Mouse (Mus musculus) intestine, embryonic 14.5 days (tissue): ENCODE measurements around the gene Impad1. TPM values are rescaled to one million over a fixed set of nuclear protein-coding genes. Genes with fewer than 3 reads are reported as not detected.

Experiments used
- ATAC-seq: fragments of 200-750 bp; cut with Nextera tagmentation; replicated peaks from 2 replicates; pipeline ENCODE4 v1.8.0; 2017; ENCODE audit warnings: low read depth, moderate number of reproducible peaks, moderate TSS enrichment, moderate library complexity; ENCODE audit not compliant: low FRiP score, low TSS enrichment
- DNase-seq: peaks from one replicate; pipeline ENCODE4 v3.0.0-alpha.2; 2018; ENCODE audit warnings: low spot score
- H3K27ac ChIP-seq: fragments of 300-500 bp; sonication (generic); 2 replicates; pipeline ENCODE4 v1.5.1; 2014; ENCODE audit warnings: low read depth, mild to moderate bottlenecking, control low read depth
- H3K27me3 ChIP-seq: fragments of 300-500 bp; sonication (generic); replicated peaks from 2 replicates; pipeline ENCODE4 v1.6.1; 2014; ENCODE audit warnings: low read length, control low read depth; ENCODE audit not compliant: control insufficient read depth, insufficient read depth
- H3K36me3 ChIP-seq: fragments of 300-500 bp; sonication (generic); 2 replicates; pipeline ENCODE4 v1.6.1; 2014; ENCODE audit warnings: low read length, control low read depth; ENCODE audit not compliant: control insufficient read depth, insufficient read depth
- H3K4me1 ChIP-seq: fragments of 300-500 bp; sonication (generic); replicated peaks from 2 replicates; pipeline ENCODE4 v1.6.1; 2014; ENCODE audit warnings: low read length, control low read depth, mixed read lengths; ENCODE audit not compliant: control insufficient read depth, insufficient read depth
- H3K4me2 ChIP-seq: fragments of 300-500 bp; sonication (generic); 2 replicates; pipeline ENCODE4 v1.6.1; 2014; ENCODE audit warnings: low read length
- H3K4me3 ChIP-seq: fragments of 300-500 bp; sonication (generic); 2 replicates; pipeline ENCODE4 v1.5.1; 2014; ENCODE audit warnings: low read depth, low read length, control low read depth, mixed read lengths
- H3K9ac ChIP-seq: fragments of 300-500 bp; sonication (generic); 2 replicates; pipeline ENCODE4 v1.6.1; 2014; ENCODE audit warnings: mild to moderate bottlenecking, low read length
- H3K9me3 ChIP-seq: fragments of 300-500 bp; sonication (generic); 2 replicates; pipeline ENCODE4 v1.6.1; 2016; ENCODE audit warnings: low read length, control low read depth; ENCODE audit not compliant: control insufficient read depth
- WGBS: fragments of 180-500 bp; shearing (Covaris S2); extraction: QIAGEN DNeasy Blood & Tissue Kit; methylation state at CpG from one replicate; pipeline ENCODE4 v1.1.7; 2014; 5-methylcytosine and 5-hydroxymethylcytosine counted together
- polyA plus RNA-seq: library from polyadenylated mRNA; unstranded; fragments of >200 nt; fragmentation: Nextera tagmentation; extraction: Ambion mirVana; gene quantifications from 2 replicates; pipeline ENCODE4 v1.2.1, GENCODE M21; 2014

Impad1 gene
- polyA plus RNA-seq, 1 experiment from 2014 or later, result 54.5 TPM

DNA sequence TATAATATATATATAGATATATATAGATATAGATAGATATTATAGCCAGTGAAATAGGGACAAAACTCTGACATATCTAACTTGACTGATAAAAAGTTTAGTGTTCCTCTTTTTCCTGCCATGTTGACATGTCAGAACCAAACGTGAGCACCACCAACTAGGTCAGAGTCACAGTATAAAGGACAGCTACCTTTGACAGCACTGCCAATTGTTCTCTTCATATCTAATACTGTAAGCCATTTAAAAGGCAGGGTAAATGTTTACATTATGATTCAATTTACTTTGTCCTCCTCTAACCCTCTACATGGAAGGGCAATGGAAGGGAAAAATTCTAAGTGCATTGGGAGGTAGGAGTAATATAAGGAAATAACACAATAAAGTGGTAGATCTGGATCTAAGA lies 8.8 kb downstream of the Impad1 start:
- no peaks in the 10 kb centered on the region for H3K4me1 ChIP-seq
- no peak for ATAC-seq

DNA sequence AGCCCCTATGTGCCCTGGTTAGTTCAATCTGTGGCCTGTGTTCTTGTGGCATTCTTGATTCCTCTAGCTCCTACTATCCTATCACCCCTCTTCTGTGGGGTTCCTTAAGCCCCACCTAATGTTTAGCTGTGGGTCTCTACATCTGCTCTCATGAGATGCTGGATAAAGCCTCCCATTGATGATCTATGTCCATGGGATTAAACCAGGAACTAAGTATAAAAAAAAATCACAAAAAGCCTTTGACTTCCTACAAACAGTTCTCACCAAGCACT lies 9.5 kb downstream of the Impad1 start:
- Histone ChIP-seq H3K4me1 (no peaks in the 10 kb centered on the region), H3K4me3 (no peak overlapping the region), H3K36me3 (peaks cover 18% of the 10 kb centered on the region; the same call in 1 of the 2 replicates), H3K27me3 (no peaks in the 10 kb centered on the region), H3K27ac (no peak overlapping the region), H3K9ac (no peak overlapping the region), H3K9me3 (peaks cover 10% of the 10 kb centered on the region; the same call in 1 of the 2 replicates), H3K4me2 (no peak overlapping the region)
- ATAC-seq (no peak), DNase-seq (no peak)

More for the DNA sequence above, 8.8 kb downstream of the Impad1 start:
- Histone ChIP-seq H3K9me3 (peaks cover 10% of the 10 kb centered on the region; the same call in 1 of the 2 replicates), H3K36me3 (peaks cover 19% of the 10 kb centered on the region; the same call in 1 of the 2 replicates), H3K27ac (no peak overlapping the region), H3K4me2 (no peak overlapping the region), H3K4me3 (no peak overlapping the region), H3K9ac (no peak overlapping the region), H3K27me3 (no peaks in the 10 kb centered on the region)
- no peak for DNase-seq
- 75% methylated on average over 1 of the region's 1 CpGs for WGBS

DNA sequence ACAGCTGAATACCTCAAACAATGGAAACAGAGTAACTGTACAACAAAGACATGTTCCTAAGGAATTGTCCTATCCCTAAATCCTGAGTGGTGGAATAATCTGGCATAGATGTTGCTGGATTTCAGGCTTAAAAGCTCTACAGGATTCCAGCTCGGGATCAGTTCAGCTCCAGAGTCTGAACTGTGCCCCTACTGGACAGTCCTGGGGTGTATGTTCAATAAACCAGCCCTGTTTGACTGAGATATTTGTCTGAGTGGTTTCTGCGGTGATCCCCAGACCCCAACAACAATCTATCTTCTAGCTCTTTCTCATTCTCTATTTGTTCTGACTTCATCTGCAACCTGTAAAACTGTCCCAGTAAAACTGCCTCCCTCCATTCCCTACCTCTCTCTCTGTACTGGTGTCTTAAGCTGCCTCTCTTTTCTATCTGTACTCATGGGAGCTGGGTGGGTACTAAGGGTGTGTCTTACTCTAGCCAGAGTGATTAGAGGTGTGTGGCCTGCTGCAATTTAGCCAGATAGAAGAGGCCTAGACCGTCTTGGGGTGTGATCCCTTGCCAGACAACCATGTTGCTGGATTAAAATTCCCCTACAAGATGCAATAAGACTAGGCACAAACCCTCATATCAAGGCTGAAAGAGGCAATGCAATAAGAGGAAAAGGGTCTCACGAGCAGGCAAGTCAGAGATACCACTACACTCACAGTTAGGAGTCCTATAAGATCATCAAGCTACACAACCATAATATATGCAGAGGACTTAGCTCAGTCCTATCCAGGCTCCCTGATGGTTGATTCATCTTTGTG lies 10.1 kb downstream of the Impad1 start:
- Histone ChIP-seq H3K9me3 (peaks cover 10% of the 10 kb centered on the region; the same call in 1 of the 2 replicates), H3K36me3 (peaks cover 16% of the 10 kb centered on the region), H3K4me3 (no peak overlapping the region), H3K27ac (no peak overlapping the region), H3K4me1 (no peaks in the 10 kb centered on the region), H3K27me3 (no peaks in the 10 kb centered on the region), H3K9ac (no peak overlapping the region), H3K4me2 (no peak overlapping the region)
- WGBS, result 97% methylated on average over 4 of the region's 4 CpGs
- DNase-seq (no peak), ATAC-seq (no peak)

DNA sequence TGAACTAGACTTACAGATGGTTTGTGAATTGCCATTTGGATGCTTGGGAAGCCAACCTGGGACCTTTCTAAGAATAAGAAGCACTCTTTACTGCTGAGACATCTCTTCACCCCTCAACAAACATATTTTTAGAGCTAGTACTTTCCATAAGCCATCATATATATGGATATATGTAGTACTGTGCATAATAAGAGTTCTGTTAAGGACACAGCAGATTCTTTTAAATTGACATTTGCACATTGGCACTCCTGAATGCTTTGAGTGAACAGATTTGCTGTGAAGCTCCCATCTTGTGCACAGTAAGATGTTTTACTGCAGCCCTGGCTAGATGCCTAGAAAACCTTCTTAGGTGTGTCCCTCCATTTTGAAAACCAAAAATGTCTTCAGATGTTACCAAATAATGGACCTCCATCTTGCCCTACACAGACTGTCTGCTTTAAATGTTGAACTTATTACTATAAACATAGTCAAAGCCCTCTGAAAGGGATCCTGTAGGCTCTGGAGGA lies 13.8 kb downstream of the Impad1 start:
- ATAC-seq (no peak), DNase-seq (no peak)
- Histone ChIP-seq H3K27ac (no peak overlapping the region), H3K9ac (no peak overlapping the region), H3K4me2 (no peak overlapping the region), H3K9me3 (peaks cover 10% of the 10 kb centered on the region; the same call in 1 of the 2 replicates), H3K27me3 (no peaks in the 10 kb centered on the region), H3K4me1 (no peaks in the 10 kb centered on the region; the same call in 1 of the 2 replicates), H3K36me3 (peaks cover 39% of the 10 kb centered on the region), H3K4me3 (no peak overlapping the region)

DNA sequence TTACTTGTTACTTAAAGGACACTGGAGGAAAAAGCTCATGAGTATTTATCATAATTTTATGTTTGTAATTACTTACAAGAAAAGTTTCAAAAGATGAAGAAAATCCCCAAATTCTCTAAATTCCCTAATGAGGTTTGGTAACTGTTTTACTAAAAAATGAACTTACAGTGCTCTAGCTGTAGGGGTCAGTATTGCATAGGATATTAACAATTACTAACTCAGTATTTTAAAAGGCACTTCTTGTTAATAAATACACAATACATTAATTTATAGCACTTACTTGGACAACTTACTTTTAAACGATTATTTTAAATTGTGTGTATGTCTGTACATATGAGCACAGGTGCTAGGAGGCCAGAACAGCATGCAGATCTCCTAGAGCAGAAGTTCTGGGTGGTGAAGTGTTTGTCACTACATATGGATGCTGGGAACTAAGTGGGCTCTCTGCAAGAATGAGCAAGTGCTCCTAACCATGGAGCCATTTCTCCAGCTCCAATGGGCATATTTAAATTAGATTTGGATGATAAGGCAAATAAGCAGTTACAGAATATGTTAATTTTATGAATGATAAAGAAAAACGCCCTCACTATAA lies 21.5 kb downstream of the Impad1 start:
- no peaks in the 10 kb centered on the region for H3K9me3 ChIP-seq
- no peaks in the 10 kb centered on the region; the same call in 1 of the 2 replicates for H3K4me1 ChIP-seq
- H3K27ac ChIP-seq, result no peak overlapping the region
- no peak overlapping the region for H3K4me3 ChIP-seq
- 62% methylated on average over 2 of the region's 2 CpGs for WGBS
- DNase-seq (no peak), ATAC-seq (no peak)
- peaks cover 53% of the 10 kb centered on the region for H3K36me3 ChIP-seq
- no peak overlapping the region for H3K4me2 ChIP-seq
- H3K27me3 ChIP-seq, result no peaks in the 10 kb centered on the region
- no peak overlapping the region for H3K9ac ChIP-seq

DNA sequence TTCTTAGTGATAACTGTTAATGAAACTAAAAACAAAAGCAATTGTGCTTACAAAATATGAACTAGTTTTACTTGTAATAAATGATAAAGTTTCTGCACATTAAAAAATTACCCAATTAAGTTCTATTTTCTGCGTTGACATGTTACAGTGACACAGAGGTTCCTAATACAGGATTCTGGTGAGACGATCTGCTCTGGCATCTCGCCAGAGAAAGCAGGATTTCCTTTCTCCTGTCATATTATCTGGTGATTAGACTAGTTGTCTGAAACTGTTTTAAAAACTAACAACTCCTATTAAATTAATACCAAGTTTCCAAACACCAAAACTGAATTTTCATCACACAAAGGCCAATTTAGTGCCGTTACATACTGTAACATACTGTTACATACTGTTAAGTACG lies 27.3 kb downstream of the Impad1 start:
- DNase-seq, result no peak
- Histone ChIP-seq H3K36me3 (peaks cover 57% of the 10 kb centered on the region), H3K4me2 (no peak overlapping the region), H3K4me1 (no peaks in the 10 kb centered on the region), H3K27ac (no peak overlapping the region), H3K4me3 (no peak overlapping the region), H3K9me3 (no peaks in the 10 kb centered on the region), H3K9ac (no peak overlapping the region), H3K27me3 (no peaks in the 10 kb centered on the region)
- 71% methylated on average over 5 of the region's 5 CpGs for WGBS
- ATAC-seq, result no peak

DNA sequence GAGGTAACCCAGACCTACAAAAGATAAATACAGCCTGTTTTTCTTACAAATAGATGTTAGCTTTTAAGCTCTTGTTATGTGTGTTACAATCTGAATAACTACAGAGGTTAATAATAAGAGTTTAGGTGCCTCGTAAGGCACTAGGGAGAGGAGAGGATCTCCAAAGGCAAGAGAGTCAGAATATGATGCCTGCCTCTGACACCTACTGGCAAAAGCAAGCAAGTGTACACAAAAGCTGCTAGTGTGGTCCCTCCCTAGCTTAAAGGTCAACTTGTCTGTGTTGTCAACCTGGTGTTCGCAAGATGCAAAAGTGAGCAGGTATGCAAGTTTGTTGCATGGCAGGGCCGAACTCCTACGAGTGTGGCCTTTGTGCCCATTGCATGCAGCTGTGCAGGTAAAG lies 34.8 kb downstream of the Impad1 start:
- Histone ChIP-seq H3K9ac (no peak overlapping the region), H3K4me1 (no peaks in the 10 kb centered on the region), H3K27me3 (no peaks in the 10 kb centered on the region), H3K9me3 (no peaks in the 10 kb centered on the region), H3K4me3 (no peak overlapping the region), H3K4me2 (no peak overlapping the region), H3K36me3 (0 out of 2 replicates have a peak, but pooled peaks cover 7% of the 10 kb centered on the region), H3K27ac (no peak overlapping the region)
- WGBS, result 88% methylated on average over 4 of the region's 4 CpGs
- DNase-seq, result no peak
- no peak for ATAC-seq

DNA sequence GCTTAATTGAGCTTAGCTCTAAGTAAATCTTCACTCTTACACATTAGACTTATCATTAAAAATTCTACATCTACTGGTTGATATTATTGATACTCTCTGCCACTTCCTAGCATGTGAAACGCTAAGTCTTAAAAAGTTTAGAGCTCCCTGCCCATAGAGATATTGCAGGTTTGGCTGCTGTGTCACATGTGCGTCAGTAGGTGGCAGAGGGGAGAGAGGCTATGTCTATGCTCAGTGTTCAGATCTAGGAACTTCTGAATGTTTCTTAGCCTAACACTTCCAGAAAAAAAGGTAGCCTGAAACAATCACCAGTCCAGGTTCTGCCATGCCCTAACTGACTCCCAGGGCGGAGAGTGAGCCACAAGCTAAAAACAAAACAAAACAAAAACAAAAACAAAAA lies 63.7 kb downstream of the Impad1 start:
- Histone ChIP-seq H3K9me3 (no peaks in the 10 kb centered on the region), H3K9ac (no peak overlapping the region), H3K4me1 (no peaks in the 10 kb centered on the region), H3K36me3 (no peaks in the 10 kb centered on the region), H3K4me3 (no peak overlapping the region), H3K27me3 (no peaks in the 10 kb centered on the region), H3K27ac (no peak overlapping the region), H3K4me2 (no peak overlapping the region)
- ATAC-seq (no peak), DNase-seq (no peak)
- WGBS, result 69% methylated on average over 3 of the region's 3 CpGs
